Mouse (Mus musculus): ENCODE results near the gene 2810006K23Rik. TPM values are rescaled to one million over a fixed set of nuclear protein-coding genes. Genes with fewer than 3 reads are reported as not detected.
A peak's percentile ranks its signal among the peaks of the same experiment; 100 is the strongest.
"Not testable (repeated sequence)": the region's sequence is repeated elsewhere in the genome, so short reads cannot be mapped to it uniquely, and the experiment has no call there.

2810006K23Rik gene
- polyA plus RNA-seq, 1 experiment from 2014 or later, result 16.4 TPM

DNA sequence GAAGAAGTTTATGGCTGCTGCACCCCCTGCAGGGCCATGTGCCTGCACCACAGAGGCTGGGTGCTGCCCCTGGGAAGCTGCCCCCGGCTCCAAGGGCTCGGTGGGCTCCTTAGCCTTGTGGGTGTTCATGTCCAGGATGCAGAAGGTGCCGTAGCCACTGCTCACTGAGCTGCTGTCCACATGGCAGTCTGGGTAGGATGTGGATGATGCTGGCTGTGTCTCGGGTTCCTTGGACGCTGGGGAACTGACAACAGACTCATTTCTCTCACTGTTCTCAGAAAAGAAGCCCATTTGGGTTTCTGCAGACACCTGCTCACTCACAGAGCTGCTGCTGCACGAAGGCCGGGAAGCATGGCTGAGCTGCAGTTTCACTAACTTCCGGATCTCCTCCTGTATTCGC, 12.4 kb upstream of the 2810006K23Rik start:
- H3K36me3 ChIP-seq, result peaks cover 15% of the 10 kb centered on the region
- 91% methylated on average over 9 of the region's 9 CpGs for WGBS

GRCm38 (mm10) chr5:124315941-124316340, 11.9 kb upstream of the 2810006K23Rik start:
- H3K9ac ChIP-seq, result no peak overlapping the region
- no peaks in the 10 kb centered on the region for H3K9me3 ChIP-seq
- WGBS, result 89% methylated on average over 11 of the region's 11 CpGs
- H3K27me3 ChIP-seq (replicated peaks), result no peaks in the 10 kb centered on the region
- H3K36me3 ChIP-seq, result peaks cover 15% of the 10 kb centered on the region
- no peaks in the 10 kb centered on the region for H3K4me1 ChIP-seq
- ATAC-seq (ENCODE audit: insufficient read depth, low FRiP score, low read depth), result no peak
- H3K4me2 ChIP-seq, result no peak overlapping the region
- H3K4me3 ChIP-seq (replicated peaks), result no peak overlapping the region
- H3K27ac ChIP-seq, result no peak overlapping the region

More for the DNA sequence above, 12.4 kb upstream of the 2810006K23Rik start:
- H3K27me3 ChIP-seq (replicated peaks), result no peaks in the 10 kb centered on the region
- no peaks in the 10 kb centered on the region for H3K4me1 ChIP-seq
- no peak overlapping the region for H3K9ac ChIP-seq
- no peak for ATAC-seq (ENCODE audit: insufficient read depth, low FRiP score, low read depth)
- H3K9me3 ChIP-seq, result no peaks in the 10 kb centered on the region
- H3K4me3 ChIP-seq (replicated peaks), result no peak overlapping the region
- H3K4me2 ChIP-seq, result no peak overlapping the region
- H3K27ac ChIP-seq, result no peak overlapping the region

GRCm38 (mm10) chr5:124317648-124318047, 10.2 kb upstream of the 2810006K23Rik start:
- no peaks in the 10 kb centered on the region for H3K4me1 ChIP-seq
- H3K36me3 ChIP-seq, result peaks cover 6% of the 10 kb centered on the region
- H3K4me3 ChIP-seq (replicated peaks), result no peak overlapping the region
- ATAC-seq (ENCODE audit: insufficient read depth, low FRiP score, low read depth), result no peak
- H3K4me2 ChIP-seq, result no peak overlapping the region
- no peak overlapping the region for H3K27ac ChIP-seq
- H3K9ac ChIP-seq, result no peak overlapping the region
- H3K9me3 ChIP-seq, result no peaks in the 10 kb centered on the region
- 77% methylated on average over 7 of the region's 7 CpGs for WGBS
- H3K27me3 ChIP-seq (replicated peaks), result no peaks in the 10 kb centered on the region

- Histone ChIP-seq H3K27me3 (replicated peaks) (no peaks in the 10 kb centered on the region), H3K36me3 (no peaks in the 10 kb centered on the region), H3K4me3 (replicated peaks) (peak overlapping the region; percentile 64), H3K9ac (peak overlapping the region; percentile 44; the same call in 1 of the 2 replicates), H3K27ac (peak overlapping the region; percentile 93), H3K4me1 (peaks cover 11% of the 10 kb centered on the region), H3K4me2 (peak overlapping the region; percentile 73), H3K9me3 (no peaks in the 10 kb centered on the region)
- 5% methylated on average over 8 of the region's 8 CpGs for WGBS
- ATAC-seq (ENCODE audit: insufficient read depth, low FRiP score, low read depth), result no peak
These were observed 1.1 kb upstream of the 2810006K23Rik start for GRCm38 (mm10) chr5:124326829-124327228.

DNA sequence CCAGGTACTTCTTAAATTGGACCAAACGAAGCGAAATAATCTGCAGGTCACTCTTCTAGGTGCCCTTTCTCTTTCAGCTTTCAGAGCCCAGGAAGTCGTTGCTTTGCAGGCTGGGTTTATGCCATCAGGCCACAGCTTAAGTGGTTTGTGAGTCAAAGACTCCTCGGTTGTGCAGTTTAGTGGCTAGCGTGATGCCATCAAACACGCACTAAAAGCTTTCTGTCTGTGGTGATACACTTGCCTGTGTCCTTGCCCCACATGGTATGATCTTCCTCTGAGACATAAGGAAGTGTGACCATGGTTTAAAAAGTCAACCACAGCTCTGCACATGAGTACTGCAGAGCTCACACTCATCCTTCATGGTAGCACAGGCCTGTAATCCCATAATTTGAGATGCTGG, 2.2 kb downstream of the 2810006K23Rik start:
- ATAC-seq (ENCODE audit: insufficient read depth, low FRiP score, low read depth), result no peak
- Histone ChIP-seq H3K4me3 (replicated peaks) (no peak overlapping the region), H3K4me1 (peaks cover 11% of the 10 kb centered on the region), H3K4me2 (no peak overlapping the region), H3K36me3 (no peaks in the 10 kb centered on the region), H3K9ac (no peak overlapping the region), H3K27me3 (replicated peaks) (no peaks in the 10 kb centered on the region), H3K27ac (no peak overlapping the region), H3K9me3 (no peaks in the 10 kb centered on the region)
- 89% methylated on average over 6 of the region's 6 CpGs for WGBS

DNA sequence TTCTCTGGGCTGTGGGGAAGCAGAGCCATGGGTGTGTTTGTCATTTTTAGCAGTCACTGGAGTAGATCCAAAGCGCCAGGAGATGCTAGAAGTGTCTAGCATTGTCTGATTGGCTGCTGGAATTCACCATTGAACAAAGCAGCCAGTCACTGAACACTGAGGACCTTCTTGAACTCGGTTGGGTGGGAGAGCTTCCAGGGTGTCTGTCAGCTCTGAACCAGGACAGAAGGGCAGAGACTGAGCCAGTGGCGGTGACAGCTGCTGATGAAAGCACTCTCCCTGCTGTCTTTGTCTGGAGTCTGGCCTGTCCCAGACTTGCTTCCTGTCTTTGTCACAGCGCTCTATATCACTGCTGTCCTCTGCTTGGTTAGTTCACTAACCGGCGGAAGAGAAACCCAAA, 6.5 kb downstream of the 2810006K23Rik start:
- no peak overlapping the region for H3K4me2 ChIP-seq
- no peak overlapping the region for H3K4me3 ChIP-seq (replicated peaks)
- H3K9ac ChIP-seq, result no peak overlapping the region
- no peak overlapping the region for H3K27ac ChIP-seq
- H3K4me1 ChIP-seq, result no peaks in the 10 kb centered on the region
- 62% methylated on average over 6 of the region's 6 CpGs for WGBS
- H3K9me3 ChIP-seq, result no peaks in the 10 kb centered on the region
- no peaks in the 10 kb centered on the region for H3K27me3 ChIP-seq (replicated peaks)
- ATAC-seq (ENCODE audit: insufficient read depth, low FRiP score, low read depth), result no peak
- H3K36me3 ChIP-seq, result 0 out of 2 replicates have a peak, but pooled peaks cover 2% of the 10 kb centered on the region

- no peak for ATAC-seq (ENCODE audit: insufficient read depth, low FRiP score, low read depth)
- no peak overlapping the region for H3K4me2 ChIP-seq
- no peak overlapping the region for H3K4me3 ChIP-seq (replicated peaks)
- 86% methylated on average over 9 of the region's 9 CpGs for WGBS
- H3K36me3 ChIP-seq, result 0 out of 2 replicates have a peak, but pooled peaks cover 2% of the 10 kb centered on the region
- H3K27ac ChIP-seq, result no peak overlapping the region
- no peak overlapping the region for H3K9ac ChIP-seq
- H3K4me1 ChIP-seq, result no peaks in the 10 kb centered on the region
- no peaks in the 10 kb centered on the region for H3K27me3 ChIP-seq (replicated peaks)
- no peaks in the 10 kb centered on the region for H3K9me3 ChIP-seq
These were observed 9.2 kb downstream of the 2810006K23Rik start for GRCm38 (mm10) chr5:124337103-124337502.

- Histone ChIP-seq H3K9ac (no peak overlapping the region), H3K27ac (peak overlapping the region; percentile 51; the same call in 1 of the 2 replicates), H3K27me3 (replicated peaks) (no peaks in the 10 kb centered on the region), H3K4me1 (no peaks in the 10 kb centered on the region), H3K9me3 (no peaks in the 10 kb centered on the region), H3K36me3 (0 out of 2 replicates have a peak, but pooled peaks cover 2% of the 10 kb centered on the region), H3K4me3 (replicated peaks) (no peak overlapping the region), H3K4me2 (no peak overlapping the region)
- ATAC-seq (ENCODE audit: insufficient read depth, low FRiP score, low read depth), result peak; percentile 46; the same call in 1 of the 2 replicates
- WGBS, result 37% methylated on average over 9 of the region's 9 CpGs
These were observed 10.0 kb downstream of the 2810006K23Rik start for GRCm38 (mm10) chr5:124337909-124338308.

- ATAC-seq (ENCODE audit: insufficient read depth, low FRiP score, low read depth), result no peak
- 92% methylated on average over 8 of the region's 8 CpGs for WGBS
- no peaks in the 10 kb centered on the region for H3K9me3 ChIP-seq
- no peaks in the 10 kb centered on the region for H3K27me3 ChIP-seq (replicated peaks)
- H3K9ac ChIP-seq, result no peak overlapping the region
- no peaks in the 10 kb centered on the region for H3K4me1 ChIP-seq
- H3K4me2 ChIP-seq, result no peak overlapping the region
- H3K36me3 ChIP-seq, result 0 out of 2 replicates have a peak, but pooled peaks cover 2% of the 10 kb centered on the region
- no peak overlapping the region for H3K4me3 ChIP-seq (replicated peaks)
- no peak overlapping the region for H3K27ac ChIP-seq
These were observed 10.9 kb downstream of the 2810006K23Rik start for GRCm38 (mm10) chr5:124338791-124339190.

- H3K4me3 ChIP-seq (replicated peaks); H3K4me1 ChIP-seq; H3K4me2 ChIP-seq; H3K9me3 ChIP-seq; ATAC-seq (ENCODE audit: insufficient read depth, low FRiP score, low read depth); H3K27ac ChIP-seq; H3K9ac ChIP-seq; H3K27me3 ChIP-seq (replicated peaks): not testable (repeated sequence)
- peaks cover 22% of the 10 kb centered on the region for H3K36me3 ChIP-seq
- 60% methylated on average over 6 of the region's 6 CpGs for WGBS
These were observed 14.0 kb downstream of the 2810006K23Rik start for GRCm38 (mm10) chr5:124341753-124342339.

GRCm38 (mm10) chr5:124342897-124343296, 15.0 kb downstream of the 2810006K23Rik start:
- H3K9me3 ChIP-seq, result no peaks in the 10 kb centered on the region
- no peaks in the 10 kb centered on the region for H3K27me3 ChIP-seq (replicated peaks)
- 77% methylated on average over 8 of the region's 8 CpGs for WGBS
- no peak overlapping the region for H3K27ac ChIP-seq
- no peak for ATAC-seq (ENCODE audit: insufficient read depth, low FRiP score, low read depth)
- no peak overlapping the region for H3K4me3 ChIP-seq (replicated peaks)
- peaks cover 25% of the 10 kb centered on the region for H3K36me3 ChIP-seq
- H3K4me2 ChIP-seq, result no peak overlapping the region
- H3K4me1 ChIP-seq, result no peaks in the 10 kb centered on the region
- no peak overlapping the region for H3K9ac ChIP-seq

DNA sequence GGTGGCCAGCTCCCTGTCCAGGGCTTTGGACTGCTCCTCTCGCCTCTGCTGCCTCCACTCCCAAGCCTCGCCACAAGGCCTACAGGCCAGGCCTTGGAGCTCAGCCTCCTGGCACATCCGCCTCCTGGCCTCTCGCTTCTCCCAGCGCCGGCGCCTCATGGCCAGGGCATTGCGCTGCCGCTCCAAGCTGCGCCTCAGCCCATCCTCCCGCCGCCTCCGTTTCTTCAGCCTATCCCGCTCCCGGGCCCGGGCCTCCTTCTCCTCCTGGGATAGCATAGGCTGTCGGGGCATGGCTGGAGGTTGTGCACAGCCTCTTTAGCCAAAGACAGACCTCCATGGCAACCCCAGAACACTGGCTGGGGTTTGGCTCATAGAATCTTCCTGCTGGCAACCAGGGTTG, 21.3 kb downstream of the 2810006K23Rik start:
- Histone ChIP-seq H3K9me3 (no peaks in the 10 kb centered on the region), H3K4me2 (no peak overlapping the region), H3K27me3 (replicated peaks) (no peaks in the 10 kb centered on the region), H3K9ac (no peak overlapping the region), H3K27ac (no peak overlapping the region), H3K4me1 (peaks cover 23% of the 10 kb centered on the region), H3K4me3 (replicated peaks) (no peak overlapping the region), H3K36me3 (peaks cover 41% of the 10 kb centered on the region)
- ATAC-seq (ENCODE audit: insufficient read depth, low FRiP score, low read depth), result no peak
- WGBS, result 93% methylated on average over 17 of the region's 17 CpGs

Measured in stomach, embryonic 15.5 days (tissue).